Mouse (Mus musculus) stomach, adult 2 months (tissue): Measurements from ENCODE around the gene Psmd6. TPM values are rescaled to one million over a fixed set of nuclear protein-coding genes. Genes with fewer than 3 reads are reported as not detected.

Source experiments
- polyA plus RNA-seq: library from polyadenylated mRNA; depleted of rRNA; stranded (reverse); fragments of >200 nt; gene quantifications from 2 replicates; pipeline ENCODE4 v1.2.3, GENCODE M21; 2012; rRNA removed

Psmd6 gene
- polyA plus RNA-seq = 6.5 and 9.8 TPM in 2 replicates

GRCm38 (mm10) chr14:14120230-14121096 is at the start of gene Psmd6:
Psmd6 (minus strand) TSS chr14:14120984.

Other genes with a start within 250 kb of the Psmd6 start
- gene Gm281, start 206.5 kb downstream of the Psmd6 start, polyA plus RNA-seq = not detected in 2 replicates
- gene Atxn7, start 159.5 kb downstream of the Psmd6 start, polyA plus RNA-seq = 10.7 and 15.8 TPM in 2 replicates
- 4.0 and 5.1 TPM in 2 replicates for gene Thoc7, start 159.1 kb downstream of the Psmd6 start, polyA plus RNA-seq
- not detected in 2 replicates for gene Olfr720, start 65.9 kb upstream of the Psmd6 start, polyA plus RNA-seq
- gene Olfr31, start 201.8 kb upstream of the Psmd6 start, polyA plus RNA-seq = not detected in 2 replicates
- gene Il3ra, start 225.3 kb upstream of the Psmd6 start, polyA plus RNA-seq = 15.4 and 37.1 TPM in 2 replicates